In the genomic region with DNA sequence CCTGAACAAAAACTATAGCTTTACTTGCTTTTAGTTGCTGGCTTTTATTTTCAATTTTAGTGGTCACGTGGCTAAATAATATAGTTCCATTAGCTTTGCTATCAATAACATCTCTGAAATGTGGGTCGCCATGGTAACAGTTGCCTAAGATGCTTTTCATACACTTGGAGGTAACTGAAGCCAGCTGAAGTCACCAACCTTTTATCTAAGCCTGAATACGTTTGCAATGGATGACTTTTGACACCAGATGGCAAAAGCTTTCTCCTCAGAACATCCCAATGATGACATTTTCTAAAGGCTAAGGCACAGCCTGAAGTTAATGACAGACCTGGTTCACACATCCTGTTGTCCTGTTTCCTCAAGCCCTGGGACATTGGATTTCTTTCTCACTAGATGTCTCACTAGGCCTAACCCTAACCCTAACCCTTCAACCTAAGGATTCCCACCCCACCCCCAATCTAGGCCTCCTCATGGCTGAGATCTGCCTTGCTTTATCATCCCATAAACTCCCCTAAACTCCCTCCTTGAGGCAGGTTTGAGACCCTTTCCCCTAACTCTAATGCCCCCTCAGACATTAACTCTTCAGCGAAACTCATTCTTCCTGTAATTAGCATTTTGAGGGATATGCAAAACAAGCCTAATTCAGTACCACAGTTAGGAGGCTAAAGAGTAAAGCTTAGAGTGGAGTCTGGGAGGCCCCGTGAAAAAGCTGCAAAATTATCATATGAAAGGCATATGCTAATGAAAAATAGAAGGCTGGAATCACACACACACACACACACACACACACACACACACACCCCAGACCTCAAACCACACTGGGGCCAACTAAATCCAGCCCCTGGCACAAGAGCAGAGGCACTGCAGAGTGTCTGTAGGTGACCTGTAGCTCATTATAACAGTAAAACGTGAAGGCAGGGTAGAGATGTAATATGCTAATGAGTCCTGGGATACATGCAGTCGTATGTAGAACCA, we compare ENCODE assay signal across 11 mouse cellular contexts.
DNase-seq lines count a peak whose midpoint lies in the region; ATAC-seq and TF ChIP-seq lines count a peak whose summit lies in the region.
"Had no signal": no experiment of that assay in that cellular context is flagged by ENCODE, and none has a peak within 500 bp of the region (broad histone marks: within the 10 kb centered on the region; RNA-seq: fewer than 3 reads in every experiment).

No protein-coding gene starts in this region.

- H3K4me3 ChIP-seq in heart, adult 2 months = no peak overlapping the region
- no peak overlapping the region for H3K4me3 ChIP-seq in ES-E14 (ENCODE audit: insufficient read depth in 1 of 2, low read depth in 1 of 2, low read length in 2 of 2, poor library complexity in 1 of 2, severe bottlenecking in 1 of 2)
- no peak overlapping the region for H3K4me3 ChIP-seq in forebrain, embryonic 13.5 days
- no peak overlapping the region; the same call in 1 of the 2 replicates for H3K4me3 ChIP-seq in midbrain, embryonic 10.5 days
- H3K4me3 ChIP-seq in cerebellum, adult 2 months (replicated peaks; ENCODE audit: insufficient read depth, low read depth, low read length) = no peak overlapping the region
- H3K4me3 ChIP-seq: left cerebral cortex, adult 2 months had no signal

- H3K27me3 ChIP-seq in heart, adult 2 months (ENCODE audit: control insufficient read depth, insufficient read depth, low read length) = no peaks in the 10 kb centered on the region
- H3K27me3 ChIP-seq in forebrain, embryonic 13.5 days = peaks cover 14% of the 10 kb centered on the region; the same call in 1 of the 2 replicates
- H3K27me3 ChIP-seq in midbrain, embryonic 10.5 days (ENCODE audit: low read depth, poor library complexity, severe bottlenecking) = peaks cover 27% of the 10 kb centered on the region
- H3K27me3 ChIP-seq in cerebellum, adult 2 months (ENCODE audit: control insufficient read depth, insufficient read depth, low read length) = no peaks in the 10 kb centered on the region; the same call in 1 of the 2 replicates

- peak overlapping the region; percentile 42 for H3K4me2 ChIP-seq in forebrain, embryonic 13.5 days

- H3K9me3 ChIP-seq in ES-E14 (ENCODE audit: control insufficient read depth, insufficient read depth, low read depth, low read length) = no peaks in the 10 kb centered on the region
- H3K9me3 ChIP-seq in forebrain, embryonic 13.5 days (replicated peaks) = no peaks in the 10 kb centered on the region
- no peaks in the 10 kb centered on the region for H3K9me3 ChIP-seq in midbrain, embryonic 10.5 days (replicated peaks)

- no peak for TF ChIP-seq EP300 in heart, adult 2 months (IDR thresholded peaks at IDR 0.05; ENCODE audit: insufficient read depth, low read depth, low read length)

- peak; percentile 87 for ATAC-seq in forebrain, embryonic 13.5 days
- no peak for ATAC-seq in megakaryocyte progenitor cell, adult 5-6 weeks (replicated peaks; ENCODE audit: poor library complexity)
- ATAC-seq: liver, postnatal 0 days had no signal

- H3K36me3 ChIP-seq in heart, adult 2 months (ENCODE audit: control insufficient read depth, insufficient read depth, low read length) = no peaks in the 10 kb centered on the region
- no peaks in the 10 kb centered on the region for H3K36me3 ChIP-seq in ES-E14 (ENCODE audit: control insufficient read depth, insufficient read depth, low read length, poor library complexity, severe bottlenecking)
- H3K36me3 ChIP-seq in forebrain, embryonic 13.5 days (ENCODE audit: poor library complexity, severe bottlenecking) = no peaks in the 10 kb centered on the region
- no peaks in the 10 kb centered on the region for H3K36me3 ChIP-seq in midbrain, embryonic 10.5 days

- no peak overlapping the region for H3K27ac ChIP-seq in heart, adult 2 months
- H3K27ac ChIP-seq in ES-E14 (ENCODE audit: insufficient read depth, low read depth, low read length, poor library complexity, severe bottlenecking) = peak overlapping the region; percentile 14; the same call in 1 of the 2 replicates
- H3K27ac ChIP-seq in forebrain, embryonic 13.5 days = peak overlapping the region; percentile 79
- peak overlapping the region; percentile 82 for H3K27ac ChIP-seq in midbrain, embryonic 10.5 days (replicated peaks)
- H3K27ac ChIP-seq in cerebellum, adult 2 months (ENCODE audit: insufficient read depth, low read length) = no peak overlapping the region
- H3K27ac ChIP-seq: left cerebral cortex, adult 2 months had no signal

- TF ChIP-seq CTCF in heart, adult 2 months (IDR thresholded peaks at IDR 0.05) = 0 out of 2 replicates have a peak, but pooled peaks have one; percentile 6
- TF ChIP-seq CTCF in cerebellum, adult 2 months (IDR thresholded peaks at IDR 0.05; ENCODE audit: borderline replicate concordance, insufficient read depth, low read depth, low read length) = no peak

- 62% methylated on average over 7 of the region's 7 CpGs for WGBS in heart, adult 2 months
- 18% methylated on average over 7 of the region's 7 CpGs for WGBS in forebrain, embryonic 13.5 days
- 37% methylated on average over 7 of the region's 7 CpGs for WGBS in midbrain, embryonic 10.5 days
- WGBS in cerebellum, adult 2 months = 45% methylated on average over 7 of the region's 7 CpGs

- H3K9ac ChIP-seq in heart, adult 2 months (ENCODE audit: low read depth, low read length) = no peak overlapping the region
- H3K9ac ChIP-seq in ES-E14 (ENCODE audit: insufficient read depth, low read depth, low read length, poor library complexity, severe bottlenecking) = no peak overlapping the region
- H3K9ac ChIP-seq in forebrain, embryonic 13.5 days = no peak overlapping the region
- H3K9ac ChIP-seq: liver, postnatal 0 days had no signal

- in situ Hi-C loops in ES-E14 (cut with MboI; ENCODE audit: low sequenced_read_pairs in 2 of 2, unreplicated experiment in 2 of 2) = loop anchor here in 1 of 2 experiments (25.0 kb wide), 1 partner anchor 353 kb away; a partner anchor contains a TSS

- no peak for DNase-seq in heart, adult 2 months
- no peak for DNase-seq in heart, adult 8-10 months (ENCODE audit: low spot score)
- DNase-seq in ES-E14 (ENCODE audit: low read depth, low spot score) = no peak
- peak; percentile 31 for DNase-seq in midbrain, embryonic 10.5 days (ENCODE audit: low spot score)
- no peak for DNase-seq in kidney, postnatal 4 days
- no peak for DNase-seq in cerebellum, adult 2 months
- DNase-seq: adrenal gland, postnatal 10 days; liver, postnatal 0 days had no signal

- no peaks in the 10 kb centered on the region for H3K4me1 ChIP-seq in heart, adult 2 months (ENCODE audit: control insufficient read depth, insufficient read depth, low read length)
- H3K4me1 ChIP-seq in ES-E14 (ENCODE audit: control insufficient read depth in 2 of 2, insufficient read depth in 2 of 2, low read length in 2 of 2, poor library complexity in 1 of 2) = peaks cover 10 to 11% of the 10 kb centered on the region in 2 experiments
- H3K4me1 ChIP-seq in forebrain, embryonic 13.5 days = peaks cover 40% of the 10 kb centered on the region
- peaks cover 44% of the 10 kb centered on the region for H3K4me1 ChIP-seq in midbrain, embryonic 10.5 days
- no peaks in the 10 kb centered on the region for H3K4me1 ChIP-seq in cerebellum, adult 2 months (ENCODE audit: control insufficient read depth, insufficient read depth, low read length)

- H3K79me2 ChIP-seq in heart, adult 2 months (replicated peaks; ENCODE audit: control insufficient read depth, insufficient read depth, low read length) = no peaks in the 10 kb centered on the region

- TF ChIP-seq POLR2A in heart, adult 2 months (IDR thresholded peaks at IDR 0.05; ENCODE audit: insufficient read depth, low read depth, low read length) = no peak
- no peak for TF ChIP-seq POLR2A in cerebellum, adult 2 months (IDR thresholded peaks at IDR 0.05; ENCODE audit: borderline replicate concordance, insufficient read depth, low read length)

- intact Hi-C loops in heart, adult 2 months (cut with DNase I) = no loop called here

TF ChIP-seq in ES-E14, 5 proteins besides CTCF, POLR2A, EP300 and RAD21:
- TF ChIP-seq MAFK (IDR thresholded peaks at IDR 0.05; ENCODE audit: insufficient read depth, low read depth, low read length) = no peak
- TF ChIP-seq CHD2 (IDR thresholded peaks at IDR 0.05; ENCODE audit: low read depth, low read length) = no peak
- no peak for TF ChIP-seq ZC3H11A (IDR thresholded peaks at IDR 0.05; ENCODE audit: borderline replicate concordance, low read depth, low read length)
- no peak for TF ChIP-seq ZNF384 (IDR thresholded peaks at IDR 0.05; ENCODE audit: low read depth, low read length)
- no peak for TF ChIP-seq HCFC1 (IDR thresholded peaks at IDR 0.05; ENCODE audit: borderline replicate concordance, insufficient read depth, low read length)

Comparison
In these comparisons a context has a peak if more than half of its experiments do, and no peak if none do; other contexts are left out.
1. H3K27ac ChIP-seq: peak in ES-E14 (single experiment), forebrain, embryonic 13.5 days (single experiment) and midbrain, embryonic 10.5 days (single experiment); none in heart, adult 2 months (single experiment) and cerebellum, adult 2 months (single experiment).